Mouse (Mus musculus): Measurements from ENCODE around the gene Taf11.

DNA sequence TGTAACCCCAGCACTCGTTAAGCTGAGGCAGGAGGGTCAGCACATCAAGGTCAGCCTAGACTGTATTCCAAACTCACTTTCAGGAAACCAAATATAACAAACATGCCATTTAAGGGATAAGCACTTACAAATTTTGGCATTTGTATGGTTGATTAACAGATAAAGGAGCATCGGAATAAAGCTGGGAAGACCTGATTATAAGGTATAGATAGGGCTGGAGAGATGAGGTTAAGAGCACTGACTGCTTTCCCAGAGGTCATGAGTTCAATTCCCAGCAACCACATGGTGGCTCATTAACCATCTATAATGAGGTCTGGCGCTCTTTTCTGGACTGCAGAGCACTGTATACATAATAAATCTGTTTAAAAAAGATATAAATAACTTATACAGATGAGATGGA lies 36.1 kb downstream of the Taf11 start:
- TF ChIP-seq CTCF (IDR thresholded peaks at IDR 0.05; ENCODE audit: extremely low read depth, insufficient read depth, insufficient read length, insufficient replicate concordance) (no peak), POLR2A (IDR thresholded peaks at IDR 0.05; ENCODE audit: low read depth, low read length) (no peak)
